Mouse (Mus musculus): ENCODE measurements at regions not wholly inside any gene's neighbourhood (a gene's known extent, or its start where the extent isn't known, plus 50 kb on each side); places are given as distances from the start of the nearest gene placed in this dataset.

DNA sequence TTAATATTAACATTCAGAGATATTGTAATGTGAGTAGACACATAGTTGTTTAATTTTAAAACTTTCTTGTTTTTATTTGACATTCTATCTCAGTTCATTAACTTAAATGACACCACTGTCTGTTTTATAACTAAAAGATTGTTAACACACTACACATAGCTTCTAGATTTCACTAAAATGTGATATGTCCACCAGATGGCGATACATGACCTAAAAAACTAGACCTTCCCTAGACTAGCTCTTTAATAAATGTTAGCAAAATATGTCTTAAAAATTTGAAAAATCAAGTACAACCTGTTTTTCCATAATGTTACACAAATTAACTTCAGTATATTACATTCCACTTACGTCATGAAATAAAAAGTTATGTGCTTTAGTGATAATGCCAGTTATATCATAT, 1398.8 kb upstream of the Cdh9 start:
- DNase-seq (ENCODE audit: low read depth, low spot score), result peak; percentile 69

DNA sequence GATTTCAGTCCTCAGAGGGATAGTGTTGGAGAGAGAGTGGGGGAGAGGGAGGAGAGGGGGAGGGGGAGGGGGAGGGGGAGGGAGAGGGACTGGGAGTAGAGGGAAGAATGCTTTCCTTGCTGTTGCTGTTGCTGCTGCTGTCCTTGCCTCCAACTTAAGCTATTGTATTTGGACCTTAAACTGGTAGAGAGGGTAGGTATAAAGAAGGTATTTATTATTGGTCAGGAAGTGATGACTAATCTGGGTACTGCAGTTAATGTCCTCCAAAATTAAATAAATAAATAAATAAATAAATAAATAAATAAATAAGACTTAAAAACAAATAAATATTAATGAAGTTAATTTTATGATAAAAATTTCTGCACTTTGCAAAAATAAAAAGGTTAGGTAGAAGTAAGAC, 1396.6 kb upstream of the Cdh9 start:
- DNase-seq (ENCODE audit: low read depth, low spot score), result no peak

DNA sequence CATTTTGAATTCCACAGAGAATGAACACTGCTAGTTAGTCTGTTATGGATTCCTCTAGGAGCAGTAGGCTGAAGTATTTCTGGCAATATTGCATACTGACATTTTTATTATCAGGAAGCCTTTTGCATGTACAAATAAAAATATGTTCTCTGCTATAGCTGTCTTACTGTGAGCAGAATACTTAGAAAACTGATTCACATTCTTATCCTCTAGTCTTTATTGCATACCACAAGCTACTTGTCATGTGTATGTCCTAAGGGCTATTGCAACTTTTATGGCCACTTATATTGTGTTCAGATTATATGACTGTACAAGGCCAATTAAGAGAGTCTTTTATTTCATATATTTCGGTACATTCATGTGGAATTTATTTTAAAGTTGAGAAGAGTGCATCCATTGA, 1366.7 kb upstream of the Cdh9 start:
- DNase-seq (ENCODE audit: low read depth, low spot score), result no peak

DNA sequence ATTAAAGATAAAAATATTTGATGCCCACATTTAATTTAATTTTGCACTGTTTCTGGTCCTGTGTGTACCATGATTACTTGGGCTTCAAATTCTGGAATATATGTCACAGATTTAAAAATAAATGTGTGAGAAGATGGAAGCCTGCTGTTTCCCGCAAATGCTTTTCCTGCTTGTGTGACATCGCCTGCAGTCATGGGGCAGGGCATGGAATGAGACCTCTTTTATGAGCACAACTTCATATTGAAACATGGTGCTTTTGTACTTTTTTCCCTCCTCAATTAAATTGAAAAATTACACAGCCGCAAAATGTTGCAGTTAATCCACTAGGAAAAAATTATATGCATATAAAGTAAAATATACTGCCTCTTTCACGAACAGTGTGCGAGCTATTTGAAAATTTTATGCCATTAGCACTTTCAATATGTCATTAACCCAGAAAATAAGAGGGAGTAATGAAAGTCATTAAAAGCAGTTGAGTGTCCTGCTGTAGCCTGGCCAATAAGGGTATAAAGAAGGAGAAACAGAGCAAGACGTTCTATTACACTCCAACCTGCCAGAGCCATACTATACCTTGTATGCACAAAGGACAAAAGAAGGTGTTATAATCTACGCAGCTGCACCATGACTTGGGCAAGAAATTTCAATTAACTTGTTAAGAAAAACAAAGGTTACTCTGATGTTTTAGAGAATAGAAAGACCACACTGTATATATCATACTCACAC, 1336.1 kb upstream of the Cdh9 start:
- DNase-seq (ENCODE audit: low read depth, low spot score), result no peak

All from 3T3-L1 (cell line).